Mouse (Mus musculus) CD4-positive, CD25-positive, alpha-beta regulatory T cell, adult 2 months (primary cell): ENCODE results near the gene Mlst8.
"Not testable (repeated sequence)": the region's sequence is repeated elsewhere in the genome, so short reads cannot be mapped to it uniquely, and the experiment has no call there.

Experiments used
- DNase-seq: peaks from one replicate; pipeline ENCODE4 v3.0.0-alpha.2; 2012; ENCODE audit warnings: low read depth, low spot score

Gene Mlst8

DNA sequence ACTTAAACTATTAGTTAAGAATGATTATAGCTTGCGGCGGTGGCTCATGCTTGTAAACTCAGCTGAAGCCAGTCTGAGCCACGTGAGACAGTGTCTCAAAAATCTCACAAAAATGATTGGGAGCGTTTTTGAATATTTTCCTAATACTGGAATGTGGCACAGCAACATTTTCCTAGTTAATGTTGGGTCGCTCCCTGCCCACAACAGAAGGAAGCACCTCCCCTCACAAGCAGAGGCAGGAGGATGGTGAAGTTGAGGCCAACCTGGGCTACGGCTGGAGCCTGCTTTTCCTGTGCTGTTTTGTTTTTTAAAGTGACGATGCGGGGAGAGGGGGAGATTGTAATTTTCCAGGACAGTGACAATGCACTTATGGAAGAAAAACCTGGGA lies 51.7 kb downstream of the Mlst8 start:
- no peak for DNase-seq

DNA sequence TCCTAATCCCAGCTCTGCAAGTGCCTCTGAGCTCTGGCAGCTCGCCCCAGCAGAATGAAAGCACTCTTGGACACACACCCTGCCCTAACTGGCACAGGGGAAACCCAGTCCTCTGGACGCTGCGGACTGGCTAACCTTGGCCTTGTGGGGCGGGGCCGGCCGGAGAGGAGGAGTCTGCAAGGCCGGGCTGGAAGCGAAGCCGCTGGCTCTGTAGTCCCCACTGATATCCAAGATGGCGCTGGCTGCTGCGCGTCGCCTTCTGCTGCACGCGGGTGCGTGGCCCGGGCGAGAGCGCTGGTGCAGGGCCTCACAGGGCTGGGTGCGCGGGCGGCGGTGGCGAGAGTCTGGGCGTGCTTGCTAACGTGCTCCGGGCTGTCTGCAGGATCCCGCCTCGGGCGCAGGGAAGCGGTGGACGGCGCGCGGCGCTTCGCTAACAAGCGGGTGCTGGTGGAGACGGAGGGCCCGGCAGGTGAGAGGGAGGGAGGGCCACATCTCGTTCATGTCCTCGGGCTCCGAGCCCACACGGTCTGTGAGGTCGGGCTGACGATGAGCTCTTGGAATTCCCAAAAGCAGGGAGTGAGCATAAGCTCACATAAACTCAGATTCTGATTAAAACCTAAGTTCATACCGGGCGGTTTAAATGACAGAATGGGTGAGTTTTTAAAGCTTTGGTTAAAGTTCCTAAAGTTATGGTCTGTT lies 52.3 kb downstream of the Mlst8 start, which contains the start of gene Eci1:
Eci1 (plus strand) TSS at position 171 of the 699 bp plus-strand sequence.
- DNase-seq, result peak; percentile 82

DNA sequence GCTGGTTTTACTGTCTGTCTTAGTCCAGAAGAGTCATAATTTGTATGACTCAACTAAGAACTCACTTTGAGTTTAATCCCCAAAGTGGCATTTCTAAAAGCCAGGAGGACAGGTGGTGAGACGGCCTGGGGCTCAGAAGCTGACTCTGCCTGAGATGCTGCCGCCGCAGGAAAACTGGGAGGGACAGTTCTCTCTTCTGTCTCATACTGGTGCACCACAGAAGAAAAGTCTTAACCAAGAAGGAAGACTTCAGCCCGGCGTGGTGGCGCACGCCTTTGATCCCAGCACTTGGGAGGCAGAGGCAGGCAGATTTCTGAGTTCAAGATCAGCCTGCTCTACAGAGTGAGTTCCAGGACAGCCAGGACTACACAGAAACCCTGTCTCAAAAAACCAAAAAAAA lies 53.0 kb downstream of the Mlst8 start:
- no peak for DNase-seq

DNA sequence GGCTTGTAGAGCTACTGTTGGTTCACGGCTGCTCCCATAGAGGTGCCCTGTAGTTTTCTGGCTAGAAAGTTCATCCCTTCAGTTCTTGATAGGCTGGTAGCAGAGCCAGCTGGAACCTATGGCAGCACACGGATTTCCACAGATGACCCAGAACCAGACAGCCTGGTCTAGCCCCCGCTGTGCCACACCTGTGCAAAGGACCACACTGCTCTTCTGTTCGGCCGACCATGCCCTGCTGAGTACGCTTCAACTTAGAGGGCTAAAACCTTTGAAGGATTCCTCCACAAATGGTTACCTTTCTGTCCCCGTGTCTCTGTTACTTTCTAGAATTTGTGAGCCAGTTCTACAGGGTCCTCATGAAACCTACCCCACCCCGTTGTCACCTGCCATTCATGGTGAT lies 53.6 kb downstream of the Mlst8 start:
- DNase-seq, result not testable (repeated sequence)

DNA sequence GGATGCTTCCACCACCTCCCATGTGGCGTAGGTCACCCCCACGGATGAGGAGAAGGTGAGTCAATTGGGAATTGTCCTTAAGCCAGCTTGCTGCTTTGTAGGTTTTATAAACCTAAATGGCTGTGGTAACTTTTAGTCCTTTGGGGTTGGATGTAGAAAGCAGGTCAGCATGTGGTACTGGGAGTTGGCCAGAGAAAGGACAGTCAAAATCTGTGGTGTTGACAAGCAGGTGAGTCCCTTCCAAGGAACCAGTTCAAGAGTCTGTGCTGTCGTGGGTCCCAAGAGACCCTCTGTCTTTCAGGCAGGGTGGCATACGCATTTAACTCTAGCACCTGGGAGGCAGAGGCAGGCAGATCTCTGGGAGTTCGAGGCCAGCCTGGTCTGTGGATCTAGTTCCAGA lies 54.4 kb downstream of the Mlst8 start:
- no peak for DNase-seq
